Mouse (Mus musculus) cerebellum, adult 2 months (tissue): ENCODE data around the gene Gars.

Experiments
- CTCF ChIP-seq: fragments of 200-500 bp; IDR thresholded peaks from 2 replicates; pipeline ENCODE4 v1.5.1; 2011; ENCODE audit warnings: low read depth, mild to moderate bottlenecking, control low read depth, low read length, moderate library complexity, borderline replicate concordance; ENCODE audit not compliant: insufficient read depth
- POLR2A ChIP-seq: fragments of 200-500 bp; IDR thresholded peaks from 2 replicates; pipeline ENCODE4 v1.6.1; 2011; ENCODE audit warnings: low read length, control low read depth, borderline replicate concordance; ENCODE audit not compliant: insufficient read depth

GRCm38 (mm10) chr6:55012516-55012915 lies 25.3 kb upstream of the Gars start:
- TF ChIP-seq POLR2A (no peak), CTCF (no peak)
